Mouse (Mus musculus) intestine, embryonic 14.5 days (tissue): ENCODE results near the gene Adam15. TPM values are rescaled to one million over a fixed set of nuclear protein-coding genes. Genes with fewer than 3 reads are reported as not detected.

Experiments used
- ATAC-seq: fragments of 200-750 bp; cut with Nextera tagmentation; replicated peaks from 2 replicates; pipeline ENCODE4 v1.8.0; 2017; ENCODE audit warnings: low read depth, moderate number of reproducible peaks, moderate TSS enrichment, moderate library complexity; ENCODE audit not compliant: low FRiP score, low TSS enrichment
- DNase-seq: peaks from one replicate; pipeline ENCODE4 v3.0.0-alpha.2; 2018; ENCODE audit warnings: low spot score
- H3K27ac ChIP-seq: fragments of 300-500 bp; sonication (generic); 2 replicates; pipeline ENCODE4 v1.5.1; 2014; ENCODE audit warnings: low read depth, mild to moderate bottlenecking, control low read depth
- H3K27me3 ChIP-seq: fragments of 300-500 bp; sonication (generic); replicated peaks from 2 replicates; pipeline ENCODE4 v1.6.1; 2014; ENCODE audit warnings: low read length, control low read depth; ENCODE audit not compliant: control insufficient read depth, insufficient read depth
- H3K36me3 ChIP-seq: fragments of 300-500 bp; sonication (generic); 2 replicates; pipeline ENCODE4 v1.6.1; 2014; ENCODE audit warnings: low read length, control low read depth; ENCODE audit not compliant: control insufficient read depth, insufficient read depth
- H3K4me1 ChIP-seq: fragments of 300-500 bp; sonication (generic); replicated peaks from 2 replicates; pipeline ENCODE4 v1.6.1; 2014; ENCODE audit warnings: low read length, control low read depth, mixed read lengths; ENCODE audit not compliant: control insufficient read depth, insufficient read depth
- H3K4me2 ChIP-seq: fragments of 300-500 bp; sonication (generic); 2 replicates; pipeline ENCODE4 v1.6.1; 2014; ENCODE audit warnings: low read length
- H3K4me3 ChIP-seq: fragments of 300-500 bp; sonication (generic); 2 replicates; pipeline ENCODE4 v1.5.1; 2014; ENCODE audit warnings: low read depth, low read length, control low read depth, mixed read lengths
- H3K9ac ChIP-seq: fragments of 300-500 bp; sonication (generic); 2 replicates; pipeline ENCODE4 v1.6.1; 2014; ENCODE audit warnings: mild to moderate bottlenecking, low read length
- H3K9me3 ChIP-seq: fragments of 300-500 bp; sonication (generic); 2 replicates; pipeline ENCODE4 v1.6.1; 2016; ENCODE audit warnings: low read length, control low read depth; ENCODE audit not compliant: control insufficient read depth
- WGBS: fragments of 180-500 bp; shearing (Covaris S2); extraction: QIAGEN DNeasy Blood & Tissue Kit; methylation state at CpG from one replicate; pipeline ENCODE4 v1.1.7; 2014; 5-methylcytosine and 5-hydroxymethylcytosine counted together
- polyA plus RNA-seq: library from polyadenylated mRNA; unstranded; fragments of >200 nt; fragmentation: Nextera tagmentation; extraction: Ambion mirVana; gene quantifications from 2 replicates; pipeline ENCODE4 v1.2.1, GENCODE M21; 2014

The Adam15 gene
- polyA plus RNA-seq, 1 experiment from 2014 or later, result 31.0 TPM

- ATAC-seq (no peak), DNase-seq (no peak)
- Histone ChIP-seq H3K9me3 (no peaks in the 10 kb centered on the region), H3K4me3 (no peak overlapping the region), H3K4me1 (peaks cover 5% of the 10 kb centered on the region; the same call in 1 of the 2 replicates), H3K36me3 (no peaks in the 10 kb centered on the region), H3K9ac (no peak overlapping the region), H3K4me2 (no peak overlapping the region), H3K27me3 (no peaks in the 10 kb centered on the region), H3K27ac (no peak overlapping the region)
- WGBS, result 66% methylated on average over 8 of the region's 8 CpGs
Observed at GRCm38 (mm10) chr3:89364631-89365030, 14.8 kb upstream of the Adam15 start.

- ATAC-seq, result no peak
- no peak within 1 kb of the TSS for H3K4me2 ChIP-seq
- H3K27ac ChIP-seq, result no peak within 1 kb of the TSS
- DNase-seq, result no peak
- H3K4me3 ChIP-seq, result no peak within 1 kb of the TSS
- no peaks in the 10 kb centered on the region for H3K36me3 ChIP-seq
- H3K9ac ChIP-seq, result no peak within 1 kb of the TSS
- H3K9me3 ChIP-seq, result no peaks in the 10 kb centered on the region
- no peaks in the 10 kb centered on the region; the same call in 1 of the 2 replicates for H3K4me1 ChIP-seq
- H3K27me3 ChIP-seq, result no peaks in the 10 kb centered on the region
- WGBS, result 80% methylated on average over 7 of the region's 7 CpGs
Observed at GRCm38 (mm10) chr3:89361675-89362074, 11.9 kb upstream of the Adam15 start, which contains the start of gene Dcst2. TSS of gene Dcst2 (plus strand) at chr3:89361975.

- Histone ChIP-seq H3K9me3 (no peaks in the 10 kb centered on the region), H3K36me3 (no peaks in the 10 kb centered on the region), H3K4me3 (no peak overlapping the region), H3K27me3 (no peaks in the 10 kb centered on the region), H3K9ac (no peak overlapping the region), H3K27ac (no peak overlapping the region), H3K4me2 (no peak overlapping the region), H3K4me1 (no peaks in the 10 kb centered on the region; the same call in 1 of the 2 replicates)
- no peak for ATAC-seq
- DNase-seq, result no peak
- WGBS, result 79% methylated on average over 3 of the region's 3 CpGs
Observed at GRCm38 (mm10) chr3:89360237-89360636, 10.4 kb upstream of the Adam15 start.

- DNase-seq, result no peak
- H3K4me2 ChIP-seq, result no peak overlapping the region
- H3K4me3 ChIP-seq, result no peak overlapping the region
- no peaks in the 10 kb centered on the region for H3K27me3 ChIP-seq
- no peak overlapping the region for H3K9ac ChIP-seq
- WGBS, result 53% methylated on average over 6 of the region's 6 CpGs
- no peaks in the 10 kb centered on the region; the same call in 1 of the 2 replicates for H3K4me1 ChIP-seq
- no peaks in the 10 kb centered on the region for H3K36me3 ChIP-seq
- H3K9me3 ChIP-seq, result no peaks in the 10 kb centered on the region
- H3K27ac ChIP-seq, result no peak overlapping the region
- no peak for ATAC-seq
Observed at GRCm38 (mm10) chr3:89359630-89360029, 9.8 kb upstream of the Adam15 start.

- no peaks in the 10 kb centered on the region for H3K36me3 ChIP-seq
- no peak overlapping the region for H3K4me3 ChIP-seq
- no peak overlapping the region for H3K27ac ChIP-seq
- no peak overlapping the region for H3K4me2 ChIP-seq
- DNase-seq (no peak), ATAC-seq (no peak)
- H3K4me1 ChIP-seq, result no peaks in the 10 kb centered on the region
- no peaks in the 10 kb centered on the region for H3K9me3 ChIP-seq
- H3K9ac ChIP-seq, result no peak overlapping the region
- WGBS, result 73% methylated on average over 9 of the region's 9 CpGs
- no peaks in the 10 kb centered on the region for H3K27me3 ChIP-seq
Observed at GRCm38 (mm10) chr3:89356029-89356428, 6.2 kb upstream of the Adam15 start.

GRCm38 (mm10) chr3:89355512-89355902 is 5.7 kb upstream of the Adam15 start:
- 71% methylated on average over 6 of the region's 6 CpGs for WGBS
- Histone ChIP-seq H3K4me2 (no peak overlapping the region), H3K27me3 (peaks cover 3% of the 10 kb centered on the region; the same call in 1 of the 2 replicates), H3K36me3 (no peaks in the 10 kb centered on the region), H3K9me3 (no peaks in the 10 kb centered on the region), H3K27ac (no peak overlapping the region), H3K9ac (no peak overlapping the region), H3K4me1 (peaks cover 3% of the 10 kb centered on the region; the same call in 1 of the 2 replicates), H3K4me3 (no peak overlapping the region)
- no peak for ATAC-seq
- no peak for DNase-seq

GRCm38 (mm10) chr3:89354816-89355511 is 5.2 kb upstream of the Adam15 start:
- DNase-seq (peak; percentile 97), ATAC-seq (peak; percentile 42)
- WGBS, result 15% methylated on average over 5 of the region's 5 CpGs
- Histone ChIP-seq H3K9me3 (no peaks in the 10 kb centered on the region), H3K27ac (no peak overlapping the region), H3K27me3 (peaks cover 7% of the 10 kb centered on the region; the same call in 1 of the 2 replicates), H3K4me1 (peaks cover 7% of the 10 kb centered on the region; the same call in 1 of the 2 replicates), H3K4me3 (no peak overlapping the region), H3K9ac (no peak overlapping the region), H3K4me2 (no peak overlapping the region), H3K36me3 (no peaks in the 10 kb centered on the region)

GRCm38 (mm10) chr3:89351271-89351670 is 1.5 kb upstream of the Adam15 start:
- no peak overlapping the region for H3K4me2 ChIP-seq
- peaks cover 13% of the 10 kb centered on the region for H3K4me1 ChIP-seq

More at GRCm38 (mm10) chr3:89351271-89351670, 1.5 kb upstream of the Adam15 start:
- WGBS, result 63% methylated on average over 5 of the region's 5 CpGs
- DNase-seq (no peak), ATAC-seq (no peak)
- H3K36me3 ChIP-seq, result 0 out of 2 replicates have a peak, but pooled peaks cover 5% of the 10 kb centered on the region
- H3K27ac ChIP-seq, result no peak overlapping the region
- peaks cover 7% of the 10 kb centered on the region; the same call in 1 of the 2 replicates for H3K27me3 ChIP-seq
- no peaks in the 10 kb centered on the region for H3K9me3 ChIP-seq
- H3K4me3 ChIP-seq, result no peak overlapping the region
- H3K9ac ChIP-seq, result no peak overlapping the region
